Mouse (Mus musculus) liver, postnatal 0 days (tissue): ENCODE measurements around the gene Atcay.
"Not testable (repeated sequence)": the region's sequence is repeated elsewhere in the genome, so short reads cannot be mapped to it uniquely, and the experiment has no call there.

ENCODE experiments used
- CTCF ChIP-seq: sonication (generic); IDR thresholded peaks from 2 replicates; pipeline ENCODE4 v1.5.1; 2016; ENCODE audit warnings: antibody characterized with exemption, low read depth
- EP300 ChIP-seq: IDR thresholded peaks from 2 replicates; pipeline ENCODE4 v1.6.1; 2016; ENCODE audit warnings: antibody characterized with exemption, low read depth, mild to moderate bottlenecking

- TF ChIP-seq CTCF, result peak; percentile 72
- not testable (repeated sequence) for TF ChIP-seq EP300
Measured at GRCm38 (mm10) chr10:81217267-81217666, 13.4 kb downstream of the Atcay start.
